In the genomic region with DNA sequence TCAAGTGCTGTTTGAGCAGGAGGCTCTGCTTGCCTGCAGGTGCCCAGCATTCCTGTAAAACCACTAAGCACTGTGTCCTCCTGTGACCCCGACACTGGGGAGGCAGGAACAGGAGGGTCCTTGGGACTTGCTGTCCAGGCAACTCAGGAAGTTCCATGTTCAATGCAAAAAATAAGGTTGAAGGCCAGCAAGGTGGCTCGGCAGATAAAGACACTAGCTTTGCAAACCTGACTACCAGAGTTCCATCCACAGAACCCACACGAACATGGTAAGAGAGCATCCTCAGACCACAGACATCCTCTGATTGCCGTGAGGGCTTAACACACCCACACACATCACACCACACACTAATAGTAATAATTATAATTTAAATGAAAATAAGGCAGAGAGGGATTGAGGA, we compare ENCODE assay signal across 12 mouse cellular contexts.
"Had no signal": no experiment of that assay in that cellular context is flagged by ENCODE, and none has a peak within 500 bp of the region (broad histone marks: within the 10 kb centered on the region; RNA-seq: fewer than 3 reads in every experiment).

No protein-coding gene starts in this region.

- H3K4me3 ChIP-seq: intestine, embryonic 15.5 days; left cerebral cortex, adult 2 months; limb, embryonic 15.5 days; midbrain, embryonic 12.5 days had no signal

- H3K9me3 ChIP-seq: intestine, embryonic 15.5 days; limb, embryonic 15.5 days; midbrain, embryonic 12.5 days had no signal

- H3K4me1 ChIP-seq: intestine, embryonic 15.5 days had no signal

- H3K36me3 ChIP-seq: intestine, embryonic 15.5 days; limb, embryonic 15.5 days; midbrain, embryonic 12.5 days had no signal

- H3K27me3 ChIP-seq: intestine, embryonic 15.5 days; limb, embryonic 15.5 days had no signal

- H3K27ac ChIP-seq: intestine, embryonic 15.5 days; limb, embryonic 15.5 days; midbrain, embryonic 12.5 days had no signal

- H3K9ac ChIP-seq: intestine, embryonic 15.5 days; limb, embryonic 15.5 days; lung, embryonic 14.5 days; midbrain, embryonic 12.5 days had no signal

- DNase-seq: kidney, adult 18-20 months; kidney, postnatal 10 days; kidney, postnatal 4 days; lung, embryonic 14.5 days; right cerebral cortex, adult 18-20 months; right cerebral cortex, postnatal 25 days; thymus, adult 2 months; thymus, postnatal 25 days had no signal

- H3K4me2 ChIP-seq: intestine, embryonic 15.5 days; limb, embryonic 15.5 days; lung, embryonic 14.5 days; midbrain, embryonic 12.5 days had no signal

- ATAC-seq: intestine, embryonic 15.5 days had no signal
